Comparison of ENCODE assay signal across 29 mouse cellular contexts in genomic region chrX:101876136-101876535, GRCm38 (mm10). TPM values are rescaled to one million over a fixed set of nuclear protein-coding genes. Genes with fewer than 3 reads are reported as not detected.
DNase-seq lines count a peak whose midpoint lies in the region; TF ChIP-seq lines count a peak whose summit lies in the region.
"Had no signal": no experiment of that assay in that cellular context is flagged by ENCODE, and none has a peak within 500 bp of the region (broad histone marks: within the 10 kb centered on the region; RNA-seq: fewer than 3 reads in every experiment).

No protein-coding gene starts in this region.

- TF ChIP-seq CTCF in gastrocnemius, adult 2 months (IDR thresholded peaks at IDR 0.05) = no peak
- no peak for TF ChIP-seq CTCF in kidney, adult 2 months (conservative IDR thresholded peaks at IDR 0.05; ENCODE audit: insufficient read depth, insufficient read length, low read depth, low read length)
- TF ChIP-seq CTCF in testis, adult 2 months (IDR thresholded peaks at IDR 0.05; ENCODE audit: control insufficient read depth, insufficient read depth, insufficient replicate concordance, low read depth, low read length) = no peak

- 27% methylated on average over 2 of the region's 2 CpGs for WGBS in kidney, adult 2 months

- no peak for TF ChIP-seq POLR2A in kidney, adult 2 months (IDR thresholded peaks at IDR 0.05; ENCODE audit: low read depth, low read length)
- no peak for TF ChIP-seq POLR2A in testis, adult 2 months (IDR thresholded peaks at IDR 0.05; ENCODE audit: control insufficient read depth, low read depth, low read length)

- intact Hi-C loops in gastrocnemius, adult 2 months (cut with DNase I) = no loop called here
- intact Hi-C loops in left cerebral cortex, postnatal 25 days (cut with DNase I) = no loop called here

- H3K27ac ChIP-seq in gastrocnemius, adult 2 months = no peak overlapping the region
- no peak overlapping the region for H3K27ac ChIP-seq in kidney, adult 2 months (ENCODE audit: insufficient read depth, low read depth, low read length)
- H3K27ac ChIP-seq in testis, adult 2 months (ENCODE audit: control insufficient read depth, insufficient read depth, low read depth, low read length) = peak overlapping the region; percentile 29; the same call in 1 of the 2 replicates
- H3K27ac ChIP-seq: embryonic facial prominence, embryonic 12.5 days; hindbrain, embryonic 10.5 days; intestine, embryonic 15.5 days; liver, embryonic 14.5 days; midbrain, embryonic 10.5 days; midbrain, embryonic 15.5 days; neural tube, embryonic 15.5 days had no signal

- H3K36me3 ChIP-seq in kidney, adult 2 months (ENCODE audit: control insufficient read depth, insufficient read depth, low read length) = no peaks in the 10 kb centered on the region
- H3K36me3 ChIP-seq in testis, adult 2 months (ENCODE audit: control insufficient read depth, insufficient read depth, low read length) = no peaks in the 10 kb centered on the region
- H3K36me3 ChIP-seq: embryonic facial prominence, embryonic 12.5 days; heart, embryonic 12.5 days; hindbrain, embryonic 10.5 days; intestine, embryonic 15.5 days; midbrain, embryonic 10.5 days; midbrain, embryonic 15.5 days; neural tube, embryonic 15.5 days had no signal

- H3K4me3 ChIP-seq in gastrocnemius, adult 2 months = no peak overlapping the region
- H3K4me3 ChIP-seq in kidney, adult 2 months (ENCODE audit: insufficient read depth, low read depth, low read length) = no peak overlapping the region
- no peak overlapping the region for H3K4me3 ChIP-seq in testis, adult 2 months (ENCODE audit: control insufficient read depth, low read depth, low read length)
- H3K4me3 ChIP-seq: embryonic facial prominence, embryonic 12.5 days; heart, embryonic 12.5 days; hindbrain, embryonic 10.5 days; intestine, embryonic 15.5 days; midbrain, embryonic 10.5 days; midbrain, embryonic 15.5 days; neural tube, embryonic 15.5 days had no signal

- H3K27me3 ChIP-seq in kidney, adult 2 months (replicated peaks; ENCODE audit: control insufficient read depth, insufficient read depth, low read length) = no peaks in the 10 kb centered on the region
- no peaks in the 10 kb centered on the region for H3K27me3 ChIP-seq in testis, adult 2 months (ENCODE audit: control insufficient read depth, insufficient read depth, low read length)
- H3K27me3 ChIP-seq: intestine, embryonic 15.5 days had no signal

- no peaks in the 10 kb centered on the region for H3K4me1 ChIP-seq in kidney, adult 2 months (ENCODE audit: control insufficient read depth, insufficient read depth, low read length)
- H3K4me1 ChIP-seq in testis, adult 2 months (ENCODE audit: control insufficient read depth, insufficient read depth, low read length) = no peaks in the 10 kb centered on the region
- H3K4me1 ChIP-seq: embryonic facial prominence, embryonic 12.5 days; hindbrain, embryonic 10.5 days; intestine, embryonic 15.5 days; midbrain, embryonic 10.5 days; midbrain, embryonic 15.5 days; neural tube, embryonic 15.5 days had no signal

- DNase-seq in gastrocnemius, adult 2 months = peak; percentile 42
- no peak for DNase-seq in gastrocnemius, adult 8-10 months (ENCODE audit: low spot score in 2 of 2)
- peak; percentile 2 for DNase-seq in kidney, adult 2 months
- DNase-seq in kidney, postnatal 25 days = no peak
- no peak for DNase-seq in testis, postnatal 10 days (ENCODE audit: low spot score)
- no peak for DNase-seq in left cerebral cortex, postnatal 25 days (ENCODE audit: low spot score in 2 of 2)
- DNase-seq: adrenal gland, adult 8-10 months; cerebellum, adult 11 months; cerebellum, adult 9-11 months; embryo, embryonic 11 days; heart, adult 11 months; kidney, adult 8-10 months; kidney, postnatal 36 days; left cerebral cortex, postnatal 4 days; liver; lung, adult 2 months; retina, postnatal 1 day; right cerebral cortex, postnatal 14 days; thymus, adult 18-20 months; thymus, postnatal 25 days had no signal

RNA-seq across cellular contexts. Expression of gene Nhsl2, which starts 27.0 kb away (rescaled TPM):
- 1 to 10 TPM; 1.4 to 2.4 TPM for total RNA-seq in gastrocnemius, adult 2 months (2021)
- 1 to 10 TPM; 1.3 to 2.0 (median 1.5) TPM for total RNA-seq in gastrocnemius, adult 8-10 months (2022)
- polyA plus RNA-seq in kidney, adult 2 months (2012; rRNA removed) = 3.2 and 4.0 TPM in 2 replicates
- polyA plus RNA-seq in testis, adult 2 months (2012; rRNA removed) = 0.49 and 0.51 TPM in 2 replicates
- total RNA-seq in left cerebral cortex, postnatal 25 days (2021) = 10 to 100 TPM; 34.8 to 35.2 TPM

Comparison
In these comparisons a context has a peak if more than half of its experiments do, and no peak if none do; other contexts are left out.
1. DNase-seq: peak in gastrocnemius, adult 2 months (single experiment) and kidney, adult 2 months (single experiment); none in gastrocnemius, adult 8-10 months (0 of 2), kidney, postnatal 25 days (0 of 2), testis, postnatal 10 days (single experiment) and left cerebral cortex, postnatal 25 days (0 of 2).
2. RNA of gene Nhsl2, which starts 27.0 kb away (total RNA-seq): 34.8 to 35.2 TPM in left cerebral cortex, postnatal 25 days; 1.4 to 2.4 TPM in gastrocnemius, adult 2 months and 1.3 to 2.0 TPM in gastrocnemius, adult 8-10 months; every median in the first group is over 10 times any median in the second.